Mouse (Mus musculus): ENCODE measurements at regions not wholly inside any gene's neighbourhood (a gene's known extent, or its start where the extent isn't known, plus 50 kb on each side); places are given as distances from the start of the nearest gene placed in this dataset.

DNA sequence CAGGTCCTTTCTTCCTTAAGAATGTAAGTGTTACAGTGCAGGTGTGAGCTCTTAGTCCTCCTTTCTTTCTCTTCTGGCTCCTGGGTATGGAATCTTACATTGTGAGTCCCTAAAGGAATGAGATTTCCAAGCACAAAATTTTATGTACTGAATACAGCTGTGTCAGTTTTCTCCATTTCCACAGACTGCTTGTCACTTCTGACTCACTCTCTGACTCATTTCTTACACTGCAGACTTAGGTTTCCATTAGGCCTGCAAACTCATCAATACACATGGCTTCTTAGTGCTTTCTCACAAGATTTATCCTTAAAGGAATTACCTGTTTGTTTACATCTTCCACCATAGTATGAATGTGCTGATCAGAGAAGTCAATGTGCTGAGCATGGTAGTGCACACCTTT lies 1826.1 kb upstream of the Sel1l start:
- no peak overlapping the region for H3K4me3 ChIP-seq (ENCODE audit: low read length)
- DNase-seq (ENCODE audit: low spot score) (no peak), ATAC-seq (no peak)
- no peak overlapping the region for H3K4me2 ChIP-seq (ENCODE audit: low read depth, low read length)
- TF ChIP-seq CTCF (IDR thresholded peaks at IDR 0.05; ENCODE audit: low read depth): no peak
- no peaks in the 10 kb centered on the region for H3K4me1 ChIP-seq (ENCODE audit: insufficient read depth, low read length)
- H3K9me3 ChIP-seq (ENCODE audit: low read length): no peaks in the 10 kb centered on the region
- H3K36me3 ChIP-seq (ENCODE audit: insufficient read depth, low read length): no peaks in the 10 kb centered on the region
- H3K9ac ChIP-seq (replicated peaks; ENCODE audit: low read length): no peak overlapping the region
- no peaks in the 10 kb centered on the region for H3K27me3 ChIP-seq (ENCODE audit: insufficient read depth, low read length)
- no peak overlapping the region for H3K27ac ChIP-seq

- TF ChIP-seq CTCF (IDR thresholded peaks at IDR 0.05; ENCODE audit: low read depth): no peak
- DNase-seq (ENCODE audit: low spot score): no peak
- no peaks in the 10 kb centered on the region for H3K27me3 ChIP-seq (ENCODE audit: insufficient read depth, low read length)
- H3K27ac ChIP-seq: no peak overlapping the region
- no peak overlapping the region for H3K9ac ChIP-seq (replicated peaks; ENCODE audit: low read length)
- no peaks in the 10 kb centered on the region for H3K4me1 ChIP-seq (ENCODE audit: insufficient read depth, low read length)
- ATAC-seq: no peak
- H3K36me3 ChIP-seq (ENCODE audit: insufficient read depth, low read length): no peaks in the 10 kb centered on the region
- no peak overlapping the region for H3K4me3 ChIP-seq (ENCODE audit: low read length)
- no peaks in the 10 kb centered on the region for H3K9me3 ChIP-seq (ENCODE audit: low read length)
- 61% methylated on average over 2 of the region's 2 CpGs for WGBS
- no peak overlapping the region for H3K4me2 ChIP-seq (ENCODE audit: low read depth, low read length)
These were observed 1820.3 kb upstream of the Sel1l start for GRCm38 (mm10) chr12:93669211-93669610.

- Histone ChIP-seq H3K9ac (replicated peaks; ENCODE audit: low read length) (no peak overlapping the region), H3K4me3 (ENCODE audit: low read length) (no peak overlapping the region), H3K9me3 (ENCODE audit: low read length) (no peaks in the 10 kb centered on the region), H3K27me3 (ENCODE audit: insufficient read depth, low read length) (no peaks in the 10 kb centered on the region), H3K36me3 (ENCODE audit: insufficient read depth, low read length) (no peaks in the 10 kb centered on the region), H3K27ac (no peak overlapping the region), H3K4me1 (ENCODE audit: insufficient read depth, low read length) (no peaks in the 10 kb centered on the region), H3K4me2 (ENCODE audit: low read depth, low read length) (no peak overlapping the region)
- no peak for ATAC-seq
- TF ChIP-seq CTCF (IDR thresholded peaks at IDR 0.05; ENCODE audit: low read depth): no peak
- WGBS: 61% methylated on average over 1 of the region's 1 CpGs
- no peak for DNase-seq (ENCODE audit: low spot score)
These were observed 1817.8 kb upstream of the Sel1l start for GRCm38 (mm10) chr12:93666799-93667198.

Data from hindbrain, postnatal 0 days (tissue).